Mouse (Mus musculus): Measurements from ENCODE around the gene Cdk1.

- no peak for TF ChIP-seq CHD1 (IDR thresholded peaks at IDR 0.05; ENCODE audit: low read depth, low read length)
- TF ChIP-seq POLR2A (IDR thresholded peaks at IDR 0.05; ENCODE audit: low read depth, low read length): no peak
- no peak for TF ChIP-seq ZC3H11A (IDR thresholded peaks at IDR 0.05; ENCODE audit: low read depth, low read length)
Observed at GRCm38 (mm10) chr10:69309109-69309508, 43.6 kb downstream of the Cdk1 start.
